Mouse (Mus musculus) right cerebral cortex, postnatal 14 days (tissue): Measurements from ENCODE around the gene Ftsj3.
"Not testable (repeated sequence)": the region's sequence is repeated elsewhere in the genome, so short reads cannot be mapped to it uniquely, and the experiment has no call there.

Source experiments
- DNase-seq: peaks from one replicate; pipeline ENCODE4 v3.0.0; 2022

Ftsj3 gene

DNA sequence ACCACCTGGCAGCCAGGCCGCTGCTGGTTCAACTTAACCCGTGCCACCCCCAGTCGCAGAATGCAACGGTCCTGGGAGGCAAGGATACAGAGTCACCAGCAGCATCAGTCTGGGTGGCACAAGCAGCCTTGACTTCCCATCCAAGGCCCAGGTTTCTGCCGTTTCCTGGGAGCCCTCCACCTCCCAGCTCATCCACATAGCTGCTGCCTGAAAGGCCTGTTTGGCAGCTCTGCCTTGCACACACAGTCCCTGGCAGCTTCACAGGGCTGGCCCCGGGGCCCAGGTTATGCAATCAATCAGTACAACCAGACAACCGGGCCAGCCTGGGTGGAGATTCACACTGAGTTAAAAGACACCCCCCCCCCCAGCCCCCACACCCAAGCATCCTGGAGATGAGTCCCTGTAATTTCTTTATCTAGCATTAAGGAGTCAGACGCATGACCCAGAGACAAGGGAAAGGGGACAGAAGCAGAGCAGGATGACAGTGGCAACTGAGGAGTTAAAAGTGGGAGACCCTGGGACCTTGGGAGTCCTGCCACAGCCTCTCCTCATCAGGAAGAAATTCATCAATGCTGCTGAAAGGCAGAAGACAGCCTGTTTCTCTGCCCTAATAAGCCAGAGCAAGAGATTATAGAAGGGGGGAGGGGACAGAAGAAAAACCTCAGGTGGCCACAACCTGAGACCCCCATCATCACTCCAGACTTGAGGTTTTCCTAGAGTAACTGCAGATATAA is 12.6 kb upstream of the Ftsj3 start:
- DNase-seq, result peak; percentile 39

DNA sequence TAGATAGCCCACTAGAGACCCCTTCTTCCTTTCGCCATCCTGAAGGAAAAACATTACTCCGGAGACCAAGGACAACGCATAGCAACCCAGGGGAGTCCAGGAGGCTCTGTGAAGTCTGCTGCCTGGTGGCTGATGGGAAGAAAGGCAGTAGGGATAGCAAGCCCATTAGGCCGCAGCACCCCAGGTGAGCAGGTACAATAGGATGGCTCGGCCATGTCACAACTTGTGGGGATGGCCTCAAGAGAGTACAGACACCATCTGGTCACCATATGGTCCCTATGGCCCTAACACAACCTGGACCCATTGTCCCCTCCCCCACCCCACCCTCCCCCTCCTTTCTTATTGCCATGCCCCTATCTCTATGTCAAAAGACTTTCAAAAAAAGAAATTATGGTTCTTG is 12.0 kb upstream of the Ftsj3 start:
- DNase-seq, result no peak

DNA sequence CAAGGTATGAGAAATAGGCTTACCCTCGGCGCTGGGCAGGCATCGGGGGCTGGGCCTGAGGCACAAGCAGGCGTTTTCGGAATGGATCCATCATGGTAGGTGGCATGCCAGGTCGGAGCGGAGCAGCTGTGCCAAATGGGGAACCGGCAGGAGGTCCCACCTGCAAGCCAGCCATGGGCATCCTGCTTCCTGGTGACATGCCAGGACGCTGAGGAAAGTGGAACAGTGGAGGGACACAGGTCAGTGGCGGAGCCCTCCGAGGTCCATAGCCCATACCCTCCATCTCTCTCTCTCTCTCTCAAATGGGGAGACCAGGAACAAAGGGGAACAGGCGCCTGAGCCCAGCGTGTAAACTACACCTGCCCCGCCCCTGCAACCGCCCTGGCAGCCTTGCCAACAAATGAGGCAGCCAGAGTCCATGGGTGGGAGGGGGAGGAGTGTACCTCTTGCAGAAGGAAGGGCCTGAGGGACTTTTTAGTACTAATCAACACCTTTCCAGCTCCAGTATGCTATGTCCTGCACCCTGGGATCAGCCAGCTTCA is 11.5 kb upstream of the Ftsj3 start:
- DNase-seq, result no peak

DNA sequence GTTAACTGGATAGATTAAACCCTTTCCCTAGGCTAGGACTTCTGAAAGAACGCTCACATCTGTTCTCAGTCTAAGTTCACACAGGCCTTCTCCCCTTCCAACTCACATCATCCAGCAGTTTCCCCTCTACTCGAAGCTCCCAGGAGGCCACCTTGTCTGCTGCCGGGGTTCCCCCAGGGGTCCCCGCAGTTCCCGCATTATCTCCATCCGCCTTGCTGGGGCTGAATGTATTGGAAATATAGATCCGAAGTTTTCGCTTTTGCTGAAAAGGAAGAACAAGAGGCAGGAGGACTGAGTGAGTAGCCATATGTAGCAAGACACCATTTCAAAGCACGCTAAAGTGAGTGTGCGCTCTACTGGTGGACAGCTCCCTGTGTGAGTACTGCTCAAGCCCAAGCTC is 10.6 kb upstream of the Ftsj3 start:
- DNase-seq, result no peak

GRCm38 (mm10) chr11:106265570-106265969 is 9.7 kb upstream of the Ftsj3 start:
- no peak for DNase-seq

DNA sequence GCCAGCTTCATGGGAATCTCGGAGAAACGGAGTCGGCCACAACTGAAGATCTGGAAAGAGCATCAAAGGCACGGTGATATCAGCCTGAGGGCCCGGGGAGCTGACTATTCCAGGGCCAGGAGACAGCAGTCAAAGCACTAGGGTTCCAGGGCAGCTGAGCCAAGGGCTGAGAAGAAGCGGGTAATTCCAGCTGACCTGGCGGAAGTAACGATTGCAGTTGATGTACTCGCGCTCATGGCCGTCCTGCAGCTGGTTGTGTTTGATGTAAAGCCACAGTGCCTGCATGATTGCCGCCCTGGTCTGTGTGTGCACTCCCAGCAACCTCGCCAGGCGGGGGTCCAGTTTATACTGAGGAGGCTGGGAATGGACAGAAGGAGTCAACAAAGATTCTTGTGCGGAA is 9.1 kb upstream of the Ftsj3 start:
- no peak for DNase-seq

- no peak for DNase-seq
These were observed 8.1 kb upstream of the Ftsj3 start for GRCm38 (mm10) chr11:106263963-106264362.

DNA sequence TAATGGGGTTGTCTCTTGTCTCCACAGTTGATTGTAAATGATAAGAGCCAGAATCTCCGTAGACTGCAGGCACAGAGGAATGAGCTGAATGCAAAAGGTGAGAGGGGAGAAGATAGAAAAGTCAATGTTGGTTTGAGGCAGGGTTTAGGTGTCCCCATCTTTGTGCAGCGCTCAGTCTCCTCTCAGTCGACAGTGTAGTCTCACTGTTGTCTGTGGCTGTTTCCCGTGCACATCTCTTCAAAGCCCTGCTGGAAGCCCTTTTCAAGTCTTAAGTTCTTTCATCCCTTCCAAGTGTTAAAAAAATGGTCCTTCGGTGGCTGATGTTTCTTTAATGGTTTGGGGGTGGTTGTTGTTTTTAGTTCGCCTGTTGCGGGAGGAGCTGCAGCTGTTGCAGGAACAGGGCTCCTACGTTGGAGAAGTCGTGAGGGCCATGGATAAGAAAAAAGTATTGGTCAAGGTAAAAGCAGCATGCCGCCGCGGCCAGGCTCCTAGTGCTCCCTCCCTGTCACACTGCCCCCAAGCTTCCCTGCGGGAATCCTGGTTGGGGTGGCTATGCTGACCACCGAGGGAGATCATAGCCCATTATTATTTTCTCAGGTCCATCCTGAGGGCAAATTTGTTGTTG is 5.1 kb upstream of the Ftsj3 start:
- no peak for DNase-seq

DNA sequence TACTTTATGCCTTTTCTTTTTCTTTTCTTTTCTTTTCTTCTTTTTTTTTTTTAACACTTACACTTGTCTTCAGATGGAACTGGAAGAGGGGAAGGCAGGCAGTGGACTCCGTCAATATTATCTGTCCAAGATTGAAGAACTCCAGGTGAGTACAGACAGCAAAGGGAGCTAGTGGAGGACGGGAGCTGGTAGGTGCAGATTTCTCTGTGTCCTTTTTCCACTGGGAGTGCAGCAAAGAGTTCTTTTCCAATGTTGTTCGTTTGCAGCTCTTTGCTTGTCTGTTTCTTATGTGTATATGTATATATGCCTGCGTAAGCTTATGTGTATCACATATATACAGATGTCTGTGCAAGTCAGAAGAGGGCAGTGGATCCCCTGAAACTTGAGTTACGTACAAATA is 896 bp upstream of the Ftsj3 start:
- no peak for DNase-seq

DNA sequence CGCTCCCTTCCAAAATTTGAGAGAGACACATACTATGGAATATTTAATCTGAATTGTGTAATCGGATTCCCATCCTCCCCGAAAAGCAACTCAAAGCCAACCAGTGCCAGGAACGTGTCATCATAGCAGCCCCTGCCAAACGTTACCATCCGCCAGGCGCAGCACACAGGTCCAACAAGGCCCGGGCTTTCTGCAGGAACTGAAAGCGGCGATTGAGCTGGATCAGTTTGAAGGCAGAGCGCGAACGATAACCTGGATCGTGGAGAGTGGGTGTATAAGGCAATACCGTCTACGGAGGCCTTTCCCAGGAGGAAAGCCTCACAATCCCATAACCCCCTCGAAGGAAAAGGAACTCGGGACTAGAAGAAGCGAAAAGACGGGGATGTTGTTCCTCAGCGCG is 705 bp downstream of the Ftsj3 start:
- no peak for DNase-seq

DNA sequence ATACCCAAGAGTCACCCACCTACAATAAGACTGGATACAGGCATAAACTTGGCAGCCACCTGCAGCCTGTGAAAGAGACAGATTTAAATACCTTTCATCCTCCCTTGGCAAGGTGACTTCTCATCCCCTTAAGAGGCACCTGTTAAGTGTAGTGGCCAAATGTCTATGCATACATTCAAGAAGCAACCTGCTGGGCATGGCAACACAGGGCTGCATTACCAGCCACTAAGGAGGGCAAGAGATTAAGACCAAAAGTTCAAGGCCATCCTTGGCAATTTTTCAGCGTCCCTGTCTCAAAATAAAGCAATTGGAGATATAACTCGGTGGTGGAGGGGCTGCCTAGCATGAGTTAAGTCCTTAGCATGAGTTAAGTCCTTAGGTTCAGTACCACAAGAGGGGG is 1.1 kb downstream of the Ftsj3 start:
- no peak for DNase-seq

GRCm38 (mm10) chr11:106249326-106249725 is 6.6 kb downstream of the Ftsj3 start:
- no peak for DNase-seq

DNA sequence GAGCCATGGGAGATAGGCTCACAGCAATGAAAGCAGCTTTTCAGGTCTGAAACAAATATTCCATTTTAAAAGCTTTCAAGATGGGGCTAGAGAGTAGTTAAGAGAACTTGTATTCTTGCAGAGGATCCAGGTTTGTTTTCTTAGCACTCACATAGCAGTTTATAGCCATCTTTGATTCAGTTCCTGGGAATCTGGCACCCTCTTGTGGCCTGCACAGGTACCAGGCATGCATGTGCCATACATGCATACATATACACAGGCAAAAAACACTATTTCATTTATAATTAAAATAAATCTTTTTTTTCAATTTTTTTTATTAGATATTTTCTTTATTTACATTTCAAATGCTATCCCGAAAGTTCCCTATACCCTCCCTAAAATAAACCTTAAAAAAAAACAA is 9.0 kb downstream of the Ftsj3 start:
- DNase-seq, result no peak

DNA sequence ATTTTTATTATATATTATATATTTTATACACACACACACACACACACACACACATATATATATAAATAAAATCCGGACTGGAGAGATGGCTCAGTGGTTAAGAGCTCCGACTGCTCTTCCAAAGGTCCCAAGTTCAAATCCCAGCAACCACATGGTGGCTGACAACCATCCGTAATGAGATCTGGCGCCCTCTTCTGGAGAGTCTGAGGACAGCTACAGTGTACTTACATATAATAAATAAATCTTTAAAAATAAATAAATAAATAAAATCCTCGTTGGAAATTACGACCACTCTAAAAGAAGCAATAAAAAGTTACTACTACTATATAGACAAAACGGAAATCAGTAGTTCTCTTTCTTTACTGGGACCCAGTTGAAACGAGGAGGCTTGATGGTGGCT is 21.9 kb downstream of the Ftsj3 start:
- not testable (repeated sequence) for DNase-seq

DNA sequence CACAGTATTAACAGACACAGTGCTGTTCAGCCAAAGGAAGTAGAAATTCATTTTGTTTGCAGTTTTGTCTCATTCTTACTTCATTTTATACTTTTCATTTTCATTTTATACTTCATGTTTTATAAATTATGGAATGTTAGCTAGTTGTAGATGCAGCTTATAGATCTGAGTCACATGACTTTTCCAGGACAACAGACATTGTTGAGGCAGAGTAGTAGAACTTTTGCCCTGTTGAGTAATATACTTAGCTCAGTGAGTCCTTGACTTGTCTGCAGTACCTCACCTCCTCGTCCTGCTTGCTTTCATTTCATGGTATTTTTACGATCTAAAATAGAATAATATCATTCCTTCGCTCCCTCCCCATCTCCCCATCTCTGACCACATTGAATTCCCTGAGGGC is 35.3 kb downstream of the Ftsj3 start:
- no peak for DNase-seq

GRCm38 (mm10) chr11:106216730-106217490 is 39.0 kb downstream of the Ftsj3 start, which contains the start of gene Ddx42:
Gene Ddx42 (plus strand): TSS chr11:106216926.
- DNase-seq, result peak; percentile 90

DNA sequence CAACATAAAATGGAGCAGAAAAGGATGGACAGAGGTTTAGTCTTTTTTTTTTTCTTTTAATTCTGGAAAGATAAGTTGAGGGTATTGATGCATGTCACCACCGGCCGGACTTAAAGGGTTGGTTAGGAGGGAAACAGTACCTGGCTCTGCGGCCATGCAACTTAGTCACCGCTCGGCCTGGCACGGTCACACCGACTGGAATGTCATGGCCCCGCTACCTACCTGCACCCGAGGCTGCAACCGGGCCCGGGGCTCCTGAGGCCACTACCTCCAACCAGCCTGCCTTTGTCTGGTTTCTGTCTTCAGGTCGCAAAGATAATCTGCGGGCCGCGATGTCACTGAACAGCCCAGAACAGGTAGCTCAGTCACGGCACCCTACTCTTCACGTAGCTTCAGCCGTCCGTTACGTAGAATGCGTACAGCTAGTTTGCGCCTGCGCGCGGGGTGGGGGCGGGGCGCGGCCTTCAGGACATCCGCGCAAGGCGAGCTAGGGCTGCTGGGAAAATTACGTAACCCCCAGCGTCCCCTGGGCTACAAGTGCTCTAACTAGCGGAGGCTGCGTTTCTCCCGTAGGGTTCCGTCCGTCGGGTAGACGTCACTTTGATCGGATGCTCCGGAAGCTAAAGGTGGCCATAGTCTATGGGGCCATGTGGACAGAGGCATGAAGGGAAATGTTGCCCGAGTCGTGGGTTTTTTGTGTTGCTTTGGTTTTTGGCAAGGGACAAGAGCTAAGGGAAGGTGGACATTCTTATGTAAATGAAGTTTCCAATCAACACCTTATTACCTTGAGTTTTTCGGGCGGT is 39.8 kb downstream of the Ftsj3 start, which contains the start of gene Ccdc47:
Gene Ccdc47, minus strand, starts transcription at position 418 of the 803 bp plus-strand sequence.
- peak; percentile 93 for DNase-seq

DNA sequence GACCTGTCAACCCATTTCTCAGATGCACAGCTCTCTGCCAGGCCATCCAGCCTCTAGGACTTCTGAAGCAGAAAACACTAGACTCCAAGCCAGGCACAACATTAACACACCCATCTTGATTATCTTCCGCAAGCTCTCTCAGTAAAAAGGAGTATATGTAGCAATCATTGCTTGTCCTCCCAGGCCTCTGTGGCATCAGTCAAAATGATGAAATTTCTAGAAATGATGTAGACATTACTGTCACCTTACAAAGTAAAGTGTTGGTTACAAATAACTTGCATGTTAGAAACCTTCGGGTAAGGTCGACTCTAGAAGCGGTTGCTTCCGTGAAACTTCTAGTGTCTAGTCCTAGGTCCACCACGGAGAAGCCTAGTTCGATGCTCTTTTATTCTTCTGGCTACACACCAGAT is 40.4 kb downstream of the Ftsj3 start:
- DNase-seq, result no peak

DNA sequence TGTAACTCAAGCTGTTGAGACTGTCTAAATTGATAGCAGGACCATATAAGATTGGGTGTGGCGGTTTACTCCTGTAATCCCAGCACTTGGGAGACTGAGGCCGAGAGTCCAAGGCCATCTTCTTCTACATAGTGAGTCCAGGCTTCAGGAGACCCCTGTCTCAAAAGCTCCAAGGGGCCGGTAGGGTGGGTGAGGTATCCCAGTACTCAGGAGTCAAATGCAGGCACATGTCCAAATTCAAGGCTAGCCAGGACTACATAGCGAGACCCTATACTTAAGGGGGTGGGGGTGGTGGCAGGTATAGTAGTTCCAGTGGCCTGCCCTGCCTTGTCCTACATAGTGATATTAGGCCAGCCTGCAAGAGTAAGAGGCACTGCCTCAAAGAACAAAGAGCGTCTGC is 41.0 kb downstream of the Ftsj3 start:
- no peak for DNase-seq

DNA sequence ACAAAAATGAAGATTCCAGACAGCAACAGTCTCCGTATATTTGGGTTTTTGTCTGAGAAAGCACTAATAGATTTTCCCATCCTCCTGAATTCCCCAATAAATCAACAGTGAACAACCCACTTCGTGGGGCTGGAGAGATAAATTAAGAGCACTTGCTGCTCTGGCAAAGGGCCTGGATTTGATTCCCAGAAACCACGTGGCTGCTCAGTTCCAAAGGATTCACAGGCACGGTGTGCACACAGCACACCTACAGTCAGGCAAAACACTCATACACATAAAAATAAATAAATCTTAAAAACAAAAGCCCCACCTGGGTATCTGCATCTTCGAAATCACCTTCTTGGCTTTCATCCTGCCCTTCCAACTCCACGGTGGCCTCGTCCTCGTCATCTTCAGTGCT is 43.1 kb downstream of the Ftsj3 start:
- no peak for DNase-seq

- no peak for DNase-seq
These were observed 53.8 kb downstream of the Ftsj3 start, which contains the start of gene Strada for GRCm38 (mm10) chr11:106202123-106202465. Gene Strada (minus strand): TSS chr11:106202168.

DNA sequence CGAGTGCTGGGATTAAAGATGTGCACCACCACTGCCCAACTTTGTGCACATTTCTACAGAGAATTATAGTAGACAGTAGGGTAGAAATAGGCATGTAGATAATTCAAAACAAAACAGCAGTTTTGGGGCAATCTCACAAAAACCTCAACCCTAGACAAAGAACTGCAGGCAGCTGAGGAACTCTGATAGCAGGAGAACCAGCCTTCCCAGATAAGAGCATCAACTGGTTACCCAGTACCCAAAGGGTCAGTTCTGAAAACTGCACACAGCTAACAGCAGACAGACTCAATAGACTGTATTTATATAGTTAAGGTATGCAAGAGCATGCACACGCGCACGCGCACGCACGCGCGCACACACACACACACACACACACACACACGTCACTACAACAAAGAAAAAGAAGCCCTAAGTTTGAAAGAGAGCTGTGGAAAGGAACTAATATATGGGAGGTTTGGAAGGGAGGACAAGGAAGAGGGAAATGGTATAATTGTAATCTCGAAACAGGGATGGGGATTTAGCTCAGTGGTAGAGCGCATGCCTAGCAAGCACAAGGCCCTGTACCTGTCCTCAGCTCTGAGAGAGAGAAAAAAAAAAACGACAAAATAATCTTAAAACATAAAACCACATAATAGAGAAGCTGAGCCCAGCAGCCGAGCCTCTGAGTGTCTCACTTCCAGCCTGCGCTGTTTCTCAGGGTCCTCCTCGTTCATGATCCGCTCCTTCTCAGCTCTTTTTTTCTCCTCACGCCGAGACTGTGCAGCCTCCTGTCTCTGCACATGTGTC is 54.3 kb downstream of the Ftsj3 start:
- no peak for DNase-seq
